In the genomic region with DNA sequence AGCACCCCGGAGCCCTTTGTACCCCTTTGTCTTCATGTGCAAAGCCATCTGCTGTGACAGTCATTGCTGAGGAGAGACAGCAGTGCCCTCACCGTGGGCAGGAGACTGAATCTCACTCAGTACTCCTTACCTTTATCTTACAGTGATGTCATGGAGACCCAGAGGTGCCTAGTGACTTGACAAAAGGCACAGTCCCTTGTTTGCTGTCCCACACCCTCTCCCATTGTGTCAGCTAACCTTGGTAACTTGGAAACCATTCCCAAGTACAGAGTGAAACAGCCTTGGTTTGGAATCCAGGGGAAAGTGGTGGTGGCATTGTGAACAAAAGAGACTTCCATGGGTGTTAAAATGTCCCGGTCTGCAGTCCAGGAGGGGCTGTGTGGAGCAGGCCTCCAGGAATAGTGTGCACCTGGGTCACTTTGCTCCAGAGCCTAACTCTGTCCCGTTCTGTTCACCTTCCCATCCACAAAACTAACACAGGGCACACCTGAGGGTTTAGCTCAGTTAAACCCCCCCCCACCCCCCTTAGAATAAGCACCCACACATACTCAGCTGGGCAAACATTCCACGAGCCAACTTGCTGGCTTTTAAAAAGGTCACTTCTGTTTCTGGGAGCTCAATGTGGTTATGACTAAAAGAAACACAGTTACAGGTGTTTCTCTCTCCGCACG, we compare ENCODE assay signal across 22 mouse cellular contexts. TPM values are rescaled to one million over a fixed set of nuclear protein-coding genes. Genes with fewer than 3 reads are reported as not detected.
DNase-seq lines count a peak whose midpoint lies in the region; ATAC-seq and TF ChIP-seq lines count a peak whose summit lies in the region.
"Had no signal": no experiment of that assay in that cellular context is flagged by ENCODE, and none has a peak within 500 bp of the region (broad histone marks: within the 10 kb centered on the region; RNA-seq: fewer than 3 reads in every experiment).

No protein-coding gene starts in this region.

- no peaks in the 10 kb centered on the region for H3K27me3 ChIP-seq in hindbrain, embryonic 15.5 days
- no peaks in the 10 kb centered on the region for H3K27me3 ChIP-seq in hindbrain, postnatal 0 days (ENCODE audit: insufficient read depth, low read length)
- H3K27me3 ChIP-seq in midbrain, embryonic 11.5 days (ENCODE audit: control insufficient read depth, insufficient read depth, low read length): no peaks in the 10 kb centered on the region
- H3K27me3 ChIP-seq in midbrain, embryonic 13.5 days: no peaks in the 10 kb centered on the region
- H3K27me3 ChIP-seq: intestine, embryonic 15.5 days; kidney, embryonic 15.5 days; neural tube, embryonic 13.5 days had no signal

- H3K4me1 ChIP-seq in hindbrain, embryonic 15.5 days (replicated peaks): no peaks in the 10 kb centered on the region
- no peaks in the 10 kb centered on the region for H3K4me1 ChIP-seq in hindbrain, postnatal 0 days (ENCODE audit: insufficient read depth, low read length)
- H3K4me1 ChIP-seq in midbrain, embryonic 11.5 days (ENCODE audit: control insufficient read depth, insufficient read depth, low read length): no peaks in the 10 kb centered on the region
- H3K4me1 ChIP-seq in midbrain, embryonic 13.5 days (replicated peaks): no peaks in the 10 kb centered on the region
- H3K4me1 ChIP-seq: intestine, embryonic 15.5 days; kidney, embryonic 15.5 days; neural tube, embryonic 13.5 days had no signal

- H3K4me3 ChIP-seq in hindbrain, embryonic 15.5 days: no peak overlapping the region
- no peak overlapping the region for H3K4me3 ChIP-seq in hindbrain, postnatal 0 days (ENCODE audit: low read length)
- H3K4me3 ChIP-seq in midbrain, embryonic 11.5 days (ENCODE audit: low read depth, low read length): no peak overlapping the region
- no peak overlapping the region for H3K4me3 ChIP-seq in midbrain, embryonic 13.5 days (replicated peaks)
- H3K4me3 ChIP-seq: erythroblast, embryonic 14.5 days; intestine, embryonic 15.5 days; kidney, embryonic 15.5 days; neural tube, embryonic 13.5 days had no signal

- TF ChIP-seq CTCF in hindbrain, postnatal 0 days (IDR thresholded peaks at IDR 0.05; ENCODE audit: low read depth): no peak

- H3K27ac ChIP-seq in hindbrain, embryonic 15.5 days (replicated peaks): no peak overlapping the region
- no peak overlapping the region for H3K27ac ChIP-seq in hindbrain, postnatal 0 days
- H3K27ac ChIP-seq in midbrain, embryonic 11.5 days (ENCODE audit: low read depth, low read length): no peak overlapping the region
- H3K27ac ChIP-seq in midbrain, embryonic 13.5 days: no peak overlapping the region
- H3K27ac ChIP-seq: intestine, embryonic 15.5 days; kidney, embryonic 15.5 days; macrophage; neural tube, embryonic 13.5 days had no signal

- peak; percentile 39 for DNase-seq in adrenal gland, adult 2 months
- no peak for DNase-seq in adrenal gland, postnatal 25 days
- DNase-seq in hindbrain, postnatal 0 days (ENCODE audit: low spot score): no peak
- peak; percentile 86 for DNase-seq in midbrain, embryonic 11.5 days (ENCODE audit: low spot score, missing footprints)
- peak; percentile 22 for DNase-seq in retina, postnatal 1 day
- DNase-seq in adipocyte (ENCODE audit: low spot score): no peak
- DNase-seq: cerebellum, adult 11-12 months; cerebellum, postnatal 36 days; heart, postnatal 14 days; thymus, adult 18-20 months had no signal

- ATAC-seq in hindbrain, embryonic 15.5 days (ENCODE audit: low FRiP score, low read depth): peak; percentile 42; the same call in 1 of the 2 replicates
- ATAC-seq in hindbrain, postnatal 0 days: no peak
- 0 out of 2 replicates have a peak, but pooled peaks have one; percentile 38 for ATAC-seq in midbrain, embryonic 11.5 days (ENCODE audit: low FRiP score)
- no peak for ATAC-seq in midbrain, embryonic 13.5 days
- ATAC-seq: activated CD4-positive, CD25-positive, alpha-beta regulatory T cell, adult 4 months; CD4-positive, CD25-positive, alpha-beta regulatory T cell, adult 4 months; forebrain, embryonic 16.5 days; intestine, embryonic 15.5 days had no signal

- 61% methylated on average over 7 of the region's 7 CpGs for WGBS in hindbrain, embryonic 15.5 days
- 59% methylated on average over 7 of the region's 7 CpGs for WGBS in hindbrain, postnatal 0 days
- 73% methylated on average over 7 of the region's 7 CpGs for WGBS in midbrain, embryonic 11.5 days
- WGBS in midbrain, embryonic 13.5 days: 66% methylated on average over 7 of the region's 7 CpGs

- H3K9me3 ChIP-seq in hindbrain, embryonic 15.5 days: no peaks in the 10 kb centered on the region
- H3K9me3 ChIP-seq in hindbrain, postnatal 0 days (ENCODE audit: low read length): no peaks in the 10 kb centered on the region
- no peaks in the 10 kb centered on the region for H3K9me3 ChIP-seq in midbrain, embryonic 11.5 days (ENCODE audit: control insufficient read depth, low read length)
- H3K9me3 ChIP-seq in midbrain, embryonic 13.5 days: no peaks in the 10 kb centered on the region
- H3K9me3 ChIP-seq: intestine, embryonic 15.5 days; kidney, embryonic 15.5 days; neural tube, embryonic 13.5 days had no signal

- H3K36me3 ChIP-seq in hindbrain, embryonic 15.5 days: peaks cover 15% of the 10 kb centered on the region
- H3K36me3 ChIP-seq in hindbrain, postnatal 0 days (ENCODE audit: insufficient read depth, low read length): peaks cover 8% of the 10 kb centered on the region; the same call in 1 of the 2 replicates
- no peaks in the 10 kb centered on the region; the same call in 1 of the 2 replicates for H3K36me3 ChIP-seq in midbrain, embryonic 11.5 days (ENCODE audit: control insufficient read depth, insufficient read depth, low read length)
- peaks cover 60% of the 10 kb centered on the region for H3K36me3 ChIP-seq in midbrain, embryonic 13.5 days
- H3K36me3 ChIP-seq: intestine, embryonic 15.5 days had no signal

- H3K4me2 ChIP-seq in hindbrain, embryonic 15.5 days: no peak overlapping the region
- H3K4me2 ChIP-seq in hindbrain, postnatal 0 days (ENCODE audit: low read depth, low read length): no peak overlapping the region
- no peak overlapping the region for H3K4me2 ChIP-seq in midbrain, embryonic 11.5 days
- H3K4me2 ChIP-seq in midbrain, embryonic 13.5 days (replicated peaks): no peak overlapping the region
- H3K4me2 ChIP-seq: heart, embryonic 11.5 days; intestine, embryonic 15.5 days; kidney, embryonic 15.5 days; liver, embryonic 11.5 days; neural tube, embryonic 13.5 days had no signal

- no peak overlapping the region for H3K9ac ChIP-seq in hindbrain, embryonic 15.5 days
- no peak overlapping the region for H3K9ac ChIP-seq in hindbrain, postnatal 0 days (replicated peaks; ENCODE audit: low read length)
- no peak overlapping the region for H3K9ac ChIP-seq in midbrain, embryonic 11.5 days (ENCODE audit: low read length)
- H3K9ac ChIP-seq in midbrain, embryonic 13.5 days (replicated peaks): no peak overlapping the region
- H3K9ac ChIP-seq: intestine, embryonic 15.5 days; kidney, embryonic 15.5 days; neural tube, embryonic 13.5 days had no signal

RNA-seq across cellular contexts. Expression of a gene that starts 50.8 kb away (rescaled TPM):
- total RNA-seq in adrenal gland, adult 2 months (2021): 1 to 10 TPM; 6.0 to 9.5 TPM
- polyA plus RNA-seq in adrenal gland, adult 2 months (2012; rRNA removed): 1.6 and 2.3 TPM in 2 replicates
- total RNA-seq in adrenal gland, postnatal 25 days (2021): 12.3 and 13.6 TPM in 2 replicates
- polyA plus RNA-seq in hindbrain, embryonic 15.5 days (2015; fragmentation: Nextera tagmentation; extraction: Ambion mirVana): 11.8 and 13.3 TPM in 2 replicates
- total RNA-seq in hindbrain, postnatal 0 days (2014; rRNA removed): 11.1 and 12.9 TPM in 2 replicates
- 8.1 and 9.6 TPM in 2 replicates for polyA plus RNA-seq in hindbrain, postnatal 0 days (2015; fragmentation: Nextera tagmentation; extraction: Ambion mirVana)
- polyA plus RNA-seq in midbrain, embryonic 11.5 days (2014; fragmentation: Nextera tagmentation; extraction: Ambion mirVana): 14.6 and 14.9 TPM in 2 replicates
- polyA plus RNA-seq in midbrain, embryonic 13.5 days (2015; fragmentation: Nextera tagmentation; extraction: Ambion mirVana): 13.4 and 13.8 TPM in 2 replicates
- polyA plus RNA-seq: erythroblast, embryonic 14.5 days had no signal

Comparison
In these comparisons a context has a peak if more than half of its experiments do, and no peak if none do; other contexts are left out.
1. DNase-seq: peak in adrenal gland, adult 2 months (single experiment), midbrain, embryonic 11.5 days (single experiment) and retina, postnatal 1 day (single experiment); none in adrenal gland, postnatal 25 days (single experiment), hindbrain, postnatal 0 days (single experiment) and adipocyte (single experiment).
2. ATAC-seq: peak in hindbrain, embryonic 15.5 days (single experiment) and midbrain, embryonic 11.5 days (single experiment); none in hindbrain, postnatal 0 days (single experiment) and midbrain, embryonic 13.5 days (single experiment).